Mouse (Mus musculus) CH12.LX (cell line): Measurements from ENCODE around the gene Gse1. TPM values are rescaled to one million over a fixed set of nuclear protein-coding genes. Genes with fewer than 3 reads are reported as not detected.

Experiments used
- DNase-seq: peaks from one replicate; pipeline ENCODE4 v3.0.0-alpha.2; 2013; ENCODE audit errors: extremely low read depth
- H3K27ac ChIP-seq: 2 replicates; pipeline ENCODE4 v1.5.1; 2012; ENCODE audit warnings: low read depth, mild to moderate bottlenecking, control low read depth, moderate library complexity; ENCODE audit not compliant: insufficient read depth
- H3K27me3 ChIP-seq: replicated peaks from 2 replicates; pipeline ENCODE3; 2012; ENCODE audit warnings: inconsistent platforms
- H3K36me3 ChIP-seq, 2 experiments: replicated peaks in 1 of 2; 2 replicates each; pipeline versions ENCODE3 to v1.6.1; 2012; ENCODE audit warnings: inconsistent platforms in 1 of 2, low read length in 1 of 2, mild to moderate bottlenecking in 1 of 2, mixed read lengths in 1 of 2, moderate library complexity in 1 of 2; ENCODE audit not compliant: control insufficient read depth in 1 of 2, insufficient read depth in 1 of 2
- H3K4me1 ChIP-seq, 2 experiments: 2 replicates each; pipeline ENCODE4 v1.6.1; 2012; ENCODE audit warnings: inconsistent platforms in 1 of 2, moderate library complexity in 1 of 2; ENCODE audit not compliant: insufficient read depth in 2 of 2, control insufficient read depth in 1 of 2
- H3K4me2 ChIP-seq: 2 replicates; pipeline ENCODE4 v1.6.1; 2012; ENCODE audit warnings: low read depth, mild to moderate bottlenecking, control low read depth; ENCODE audit not compliant: poor library complexity, insufficient read depth, severe bottlenecking
- H3K4me3 ChIP-seq, 3 experiments: fragments of 150-350 bp in 1 of 3; sonication (generic) in 1 of 3; replicated peaks in 1 of 3; 2 replicates each; pipeline versions ENCODE3 to v1.5.1; 2011 to 2012; ENCODE audit warnings: low read depth in 2 of 3, low read length in 2 of 3, mild to moderate bottlenecking in 2 of 3, moderate library complexity in 2 of 3, control low read depth in 1 of 3, improper control_type of control experiment in 1 of 3, inconsistent platforms in 1 of 3, mixed read lengths in 1 of 3; ENCODE audit not compliant: poor library complexity in 1 of 3
- H3K79me2 ChIP-seq: replicated peaks from 2 replicates; pipeline ENCODE4 v1.6.1; 2012; ENCODE audit warnings: mild to moderate bottlenecking, moderate library complexity; ENCODE audit not compliant: control insufficient read depth, poor library complexity, insufficient read depth, severe bottlenecking; ENCODE audit errors: extremely low read depth
- H3K9ac ChIP-seq: 2 replicates; pipeline ENCODE4 v1.6.1; 2012; ENCODE audit warnings: low read depth, mild to moderate bottlenecking, control low read depth, moderate library complexity; ENCODE audit not compliant: insufficient read depth
- H3K9me3 ChIP-seq: replicated peaks from 2 replicates; pipeline ENCODE3; 2012; ENCODE audit warnings: low read length, inconsistent platforms, mixed read lengths
- BHLHE40 ChIP-seq: IDR thresholded peaks from 2 replicates; pipeline ENCODE4 v1.6.1; 2011; ENCODE audit warnings: mild to moderate bottlenecking, low read depth, low read length, improper control_type of control experiment
- CHD1 ChIP-seq: IDR thresholded peaks from 2 replicates; pipeline ENCODE4 v1.6.1; 2012; ENCODE audit warnings: low read depth, low read length, improper control_type of control experiment, inconsistent platforms
- CHD2 ChIP-seq: IDR thresholded peaks from 2 replicates; pipeline ENCODE4 v1.6.1; 2011; ENCODE audit warnings: low read length, improper control_type of control experiment
- CTCF ChIP-seq, 2 experiments: IDR thresholded peaks in 1 of 2; conservative IDR thresholded peaks in 1 of 2; 2 replicates each; pipeline ENCODE4 v1.5.1; 2011 to 2012; ENCODE audit warnings: low read depth in 2 of 2, low read length in 2 of 2, improper control_type of control experiment in 1 of 2, inconsistent platforms in 1 of 2, mild to moderate bottlenecking in 1 of 2, moderate library complexity in 1 of 2
- E2F4 ChIP-seq: IDR thresholded peaks from 2 replicates; pipeline ENCODE4 v1.6.1; 2011; ENCODE audit warnings: low read depth, low read length, improper control_type of control experiment; ENCODE audit not compliant: insufficient replicate concordance
- ELF1 ChIP-seq: IDR thresholded peaks from 2 replicates; pipeline ENCODE4 v1.6.1; 2014; ENCODE audit warnings: low read depth, mild to moderate bottlenecking, inconsistent platforms, low read length, improper control_type of control experiment
- EP300 ChIP-seq: IDR thresholded peaks from 2 replicates; pipeline ENCODE4 v1.6.1; 2011; ENCODE audit warnings: low read length, improper control_type of control experiment
- GABPA ChIP-seq: IDR thresholded peaks from 2 replicates; pipeline ENCODE4 v1.6.1; 2012; ENCODE audit warnings: low read depth, low read length, improper control_type of control experiment, inconsistent platforms; ENCODE audit not compliant: insufficient replicate concordance
- HCFC1 ChIP-seq: IDR thresholded peaks from 2 replicates; pipeline ENCODE4 v1.6.1; 2012; ENCODE audit warnings: low read depth, mild to moderate bottlenecking, inconsistent platforms, low read length, improper control_type of control experiment
- IRF4 ChIP-seq: IDR thresholded peaks from 2 replicates; pipeline ENCODE4 v1.6.1; 2014; ENCODE audit warnings: low read depth, mild to moderate bottlenecking, inconsistent platforms, low read length, improper control_type of control experiment
- JUND ChIP-seq: conservative IDR thresholded peaks from 2 replicates; pipeline ENCODE4 v1.6.1; 2011; ENCODE audit warnings: low read depth, low read length, improper control_type of control experiment
- KAT2A ChIP-seq: IDR thresholded peaks from 2 replicates; pipeline ENCODE4 v1.6.1; 2012; ENCODE audit warnings: low read length, improper control_type of control experiment, inconsistent platforms; ENCODE audit not compliant: insufficient replicate concordance
- MAFK ChIP-seq: IDR thresholded peaks from 2 replicates; pipeline ENCODE4 v1.6.1; 2011; ENCODE audit warnings: low read length, improper control_type of control experiment; ENCODE audit not compliant: insufficient replicate concordance
- MAX ChIP-seq: IDR thresholded peaks from 2 replicates; pipeline ENCODE4 v1.6.1; 2011; ENCODE audit warnings: low read length, improper control_type of control experiment
- MAZ ChIP-seq: IDR thresholded peaks from 2 replicates; pipeline ENCODE4 v1.6.1; 2012; ENCODE audit warnings: low read depth, mild to moderate bottlenecking, inconsistent platforms, low read length, improper control_type of control experiment, moderate library complexity
- MXI1 ChIP-seq: IDR thresholded peaks from 2 replicates; pipeline ENCODE4 v1.6.1; 2011; ENCODE audit warnings: mild to moderate bottlenecking, low read depth, low read length, improper control_type of control experiment
- MYC ChIP-seq: IDR thresholded peaks from 2 replicates; pipeline ENCODE4 v1.6.1; 2011; ENCODE audit warnings: low read depth, mild to moderate bottlenecking, improper control_type of control experiment, low read length
- NELFE ChIP-seq: IDR thresholded peaks from 2 replicates; pipeline ENCODE4 v1.6.1; 2011; ENCODE audit warnings: low read depth, low read length, improper control_type of control experiment
- NRF1 ChIP-seq: IDR thresholded peaks from 2 replicates; pipeline ENCODE4 v1.6.1; 2014; ENCODE audit warnings: low read depth, mild to moderate bottlenecking, inconsistent platforms, low read length, improper control_type of control experiment, moderate library complexity
- POLR2A ChIP-seq: IDR thresholded peaks from 2 replicates; pipeline ENCODE4 v1.6.1; 2011; ENCODE audit warnings: low read depth, mild to moderate bottlenecking, improper control_type of control experiment, low read length
- POLR2AphosphoS2 ChIP-seq: IDR thresholded peaks from 2 replicates; pipeline ENCODE4 v1.6.1; 2011; ENCODE audit warnings: low read depth, low read length, improper control_type of control experiment
- RAD21 ChIP-seq: IDR thresholded peaks from 2 replicates; pipeline ENCODE4 v1.6.1; 2011; ENCODE audit warnings: low read depth, mild to moderate bottlenecking, low read length, improper control_type of control experiment, moderate library complexity
- SMC3 ChIP-seq: IDR thresholded peaks from 2 replicates; pipeline ENCODE4 v1.6.1; 2011; ENCODE audit warnings: low read depth, low read length, improper control_type of control experiment
- TBP ChIP-seq: conservative IDR thresholded peaks from 2 replicates; pipeline ENCODE4 v1.6.1; 2011; ENCODE audit warnings: low read depth, low read length, improper control_type of control experiment
- TCF12 ChIP-seq: IDR thresholded peaks from 2 replicates; pipeline ENCODE4 v1.6.1; 2014; ENCODE audit warnings: low read depth, mild to moderate bottlenecking, inconsistent platforms, low read length, improper control_type of control experiment
- UBTF ChIP-seq: IDR thresholded peaks from 2 replicates; pipeline ENCODE4 v1.6.1; 2012; ENCODE audit warnings: low read depth, mild to moderate bottlenecking, inconsistent platforms, low read length, improper control_type of control experiment, moderate library complexity
- USF1 ChIP-seq: IDR thresholded peaks from 2 replicates; pipeline ENCODE4 v1.6.1; 2014; ENCODE audit warnings: low read depth, mild to moderate bottlenecking, inconsistent platforms, low read length, improper control_type of control experiment
- USF2 ChIP-seq: conservative IDR thresholded peaks from 2 replicates; pipeline ENCODE4 v1.6.1; 2011; ENCODE audit warnings: low read depth, low read length, improper control_type of control experiment
- ZC3H11A ChIP-seq: IDR thresholded peaks from 2 replicates; pipeline ENCODE4 v1.6.1; 2012; ENCODE audit warnings: low read depth, mild to moderate bottlenecking, inconsistent platforms, low read length, improper control_type of control experiment
- ZMIZ1 ChIP-seq: IDR thresholded peaks from 2 replicates; pipeline ENCODE4 v1.6.1; 2012; ENCODE audit warnings: low read depth, mild to moderate bottlenecking, inconsistent platforms, low read length, improper control_type of control experiment
- ZNF384 ChIP-seq: IDR thresholded peaks from 2 replicates; pipeline ENCODE4 v1.6.1; 2012; ENCODE audit warnings: low read depth, low read length, improper control_type of control experiment, inconsistent platforms
- dilution Hi-C: fragments of 300-500 bp; cut with MboI; formaldehyde crosslinking; loops from 2 replicates; pipeline ENCODE4 v1.14.3; 2020; ENCODE audit warnings: low sequenced_read_pairs; ENCODE audit not compliant: extremely low pct_unique_long_range_greater_than_20kb, extremely low pct_ligation_motif_present
- in situ Hi-C: fragments of 300-500 bp; cut with MboI; formaldehyde crosslinking; loops from 3 replicates; pipeline ENCODE4 v1.14.3; 2019; ENCODE audit warnings: low sequenced_read_pairs, low pct_ligation_motif_present, low pct_unique_long_range_greater_than_20kb, mixed read lengths
- polyA plus RNA-seq: library from polyadenylated mRNA; unstranded; fragments of >175 nt; gene quantifications from 2 replicates; pipeline ENCODE4 v1.2.1, GENCODE M21; 2012; ENCODE audit warnings: low read depth; ENCODE audit not compliant: insufficient read length
- total RNA-seq, 2 experiments: library from RNA; depleted of rRNA; stranded (reverse); fragments of 300-350 nt in 1 of 2; fragments of >200 nt in 1 of 2; gene quantifications; 2 replicates each; pipeline ENCODE4 v1.2.3; 2012 to 2014

Gse1 gene
- total and polyA plus RNA-seq, 3 experiments, result 1.3 to 9.8 (median 8.5) TPM

- Histone ChIP-seq H3K4me3 (no peak overlapping the region), H3K79me2 (no peaks in the 10 kb centered on the region), H3K4me1 (peaks cover 31 to 53% of the 10 kb centered on the region in 2 experiments), H3K27ac (no peak overlapping the region), H3K27me3 (peaks cover 6% of the 10 kb centered on the region), H3K9ac (no peak overlapping the region), H3K36me3 (no peaks in the 10 kb centered on the region), H3K4me2 (no peak overlapping the region), H3K9me3 (no peaks in the 10 kb centered on the region)
- in situ Hi-C loops (no loop called here), dilution Hi-C loops (no loop called here)
- TF ChIP-seq JUND (no peak), HCFC1 (no peak), MAFK (no peak), NELFE (no peak), SMC3 (no peak), MYC (no peak), E2F4 (no peak), USF2 (no peak), GABPA (no peak), TBP (no peak), IRF4 (no peak)
- DNase-seq, result no peak
Measured at GRCm38 (mm10) chr8:120403606-120404269, 175.5 kb downstream of the Gse1 start.

- DNase-seq, result peak; percentile 40
- H3K27me3 ChIP-seq, result peaks cover 6% of the 10 kb centered on the region
- no peak overlapping the region for H3K4me3 ChIP-seq
- H3K9ac ChIP-seq, result no peak overlapping the region
- H3K36me3 ChIP-seq, result no peaks in the 10 kb centered on the region
- no peak overlapping the region for H3K27ac ChIP-seq
- no peaks in the 10 kb centered on the region for H3K9me3 ChIP-seq
- no peaks in the 10 kb centered on the region for H3K79me2 ChIP-seq
- no peak overlapping the region for H3K4me2 ChIP-seq
- dilution Hi-C loops (no loop called here), in situ Hi-C loops (loop anchor here (5.0 kb wide), 2 partner anchors 88 to 133 kb away; no protein-coding TSS in a partner anchor)
- H3K4me1 ChIP-seq, result peaks cover 36 to 58% of the 10 kb centered on the region in 2 experiments
- no peak for TF ChIP-seq HCFC1
- TF ChIP-seq IRF4, result no peak
- TF ChIP-seq NRF1, result no peak
- no peak for TF ChIP-seq ZMIZ1
- peak; percentile 86 for TF ChIP-seq SMC3
- no peak for TF ChIP-seq GABPA
- no peak for TF ChIP-seq EP300
- TF ChIP-seq BHLHE40, result no peak
- no peak for TF ChIP-seq MYC
- TF ChIP-seq TCF12, result 0 out of 2 replicates have a peak, but pooled peaks have one; percentile 24
- TF ChIP-seq USF1, result no peak
- no peak for TF ChIP-seq ZNF384
- TF ChIP-seq MAZ, result no peak
- TF ChIP-seq NELFE, result no peak
- TF ChIP-seq UBTF, result no peak
- peak; percentile 60 for TF ChIP-seq RAD21
- TF ChIP-seq POLR2A, result no peak
- peak; percentile 78 to 82 for TF ChIP-seq CTCF (conservative IDR thresholded peaks at IDR 0.05 in 1 of 2, IDR thresholded peaks at IDR 0.05 in 1 of 2; ENCODE audit: low read depth in 2 of 2, low read length in 2 of 2)
- TF ChIP-seq CHD2, result no peak
- TF ChIP-seq CHD1, result no peak
- TF ChIP-seq MXI1, result no peak
- no peak for TF ChIP-seq ELF1
- no peak for TF ChIP-seq MAFK
- no peak for TF ChIP-seq USF2
- TF ChIP-seq POLR2AphosphoS2, result no peak
- no peak for TF ChIP-seq KAT2A
- peak; percentile 19; the same call in 1 of the 2 replicates for TF ChIP-seq ZC3H11A
- TF ChIP-seq E2F4, result no peak
- no peak for TF ChIP-seq MAX
Measured at GRCm38 (mm10) chr8:120404609-120405036, 176.4 kb downstream of the Gse1 start.
